Mouse (Mus musculus) embryo, embryonic 10.5 days (tissue): ENCODE data around the gene Gmnn.
A peak's percentile ranks its signal among the peaks of the same experiment; 100 is the strongest.
"Not testable (repeated sequence)": the region's sequence is repeated elsewhere in the genome, so short reads cannot be mapped to it uniquely, and the experiment has no call there.

Source experiments
- DNase-seq: peaks from one replicate; pipeline ENCODE4 v3.0.0-alpha.2; 2015; ENCODE audit warnings: low spot score

Gene Gmnn

DNA sequence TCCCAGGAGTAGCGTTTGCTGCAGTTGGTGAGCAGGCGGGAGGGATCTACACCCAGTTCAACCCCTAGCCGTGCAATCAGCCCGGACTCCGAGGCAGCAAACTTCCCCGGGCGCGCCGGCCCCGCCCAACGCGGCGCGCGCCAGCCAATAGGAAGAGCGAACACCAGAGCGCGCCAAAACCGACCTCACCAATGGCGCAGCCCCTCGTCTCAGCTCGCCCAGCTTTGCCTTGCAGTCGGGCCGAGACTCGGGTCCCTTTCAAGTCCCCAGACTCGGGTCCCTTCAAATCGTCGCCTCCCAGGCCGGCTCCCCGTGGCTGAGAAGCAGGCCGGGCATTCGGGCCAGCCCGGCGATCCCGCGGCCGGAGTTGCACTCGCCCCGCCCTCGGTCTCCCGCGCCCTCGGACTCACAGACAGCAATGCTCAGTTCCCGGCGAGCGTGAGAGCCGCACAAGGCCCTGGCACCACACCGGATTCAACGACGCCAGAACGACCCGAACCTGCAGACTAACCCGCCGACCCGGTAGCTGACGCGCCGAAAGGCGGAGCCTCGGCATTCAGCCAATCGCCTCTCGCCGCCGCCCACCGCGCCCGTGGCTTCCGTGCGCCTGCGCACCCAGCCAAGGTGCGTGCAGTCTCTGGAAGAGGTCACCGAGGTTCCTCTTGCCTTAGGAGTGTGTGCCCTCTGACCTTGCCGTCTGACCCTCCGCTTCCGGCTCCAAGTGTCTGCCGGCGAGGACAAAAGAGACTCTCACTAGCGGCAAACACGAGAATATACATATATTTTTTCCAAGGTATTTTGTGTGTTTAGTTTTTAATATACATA is at the start of gene Gmnn:
Gene Gmnn (minus strand): TSS at position 521 of the 825 bp plus-strand sequence.
- peak; percentile 95 for DNase-seq

DNA sequence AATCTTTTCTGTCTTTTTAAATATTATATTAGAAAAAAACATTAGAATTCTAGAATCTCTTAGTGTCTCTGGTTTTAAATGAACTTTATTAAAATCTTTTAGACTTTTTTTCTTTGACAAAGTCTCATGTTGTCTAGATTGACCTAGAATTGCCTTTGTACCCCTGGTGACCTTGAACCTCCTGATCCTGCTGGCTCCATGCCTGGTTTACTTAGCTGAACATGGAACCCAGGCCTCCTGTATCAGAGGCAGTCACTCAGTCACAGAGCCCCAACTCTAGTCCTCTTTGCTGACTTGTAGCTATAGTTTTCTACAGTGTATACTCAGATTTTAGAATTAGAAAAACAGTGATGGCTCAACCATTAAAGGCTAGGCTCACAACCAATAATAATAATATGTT is 44.4 kb upstream of the Gmnn start:
- DNase-seq, result no peak

DNA sequence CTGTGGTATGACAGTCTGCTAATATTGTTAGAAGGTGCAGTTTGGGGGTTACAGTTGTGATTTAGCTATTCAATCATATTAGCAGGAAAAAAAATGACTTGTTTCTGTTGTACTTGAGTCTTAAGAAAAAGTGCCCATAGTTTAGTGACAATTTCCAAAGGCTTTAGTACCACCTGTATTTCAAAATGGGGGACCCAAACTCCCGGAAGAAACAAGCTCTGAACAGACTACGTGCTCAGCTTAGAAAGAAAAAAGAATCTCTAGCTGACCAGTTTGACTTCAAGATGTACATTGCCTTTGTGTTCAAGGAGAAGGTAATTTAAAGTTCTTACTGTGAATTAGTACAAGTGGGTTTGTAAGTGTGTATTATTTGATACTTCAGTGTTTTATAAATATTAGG is 41.5 kb upstream of the Gmnn start:
- DNase-seq, result no peak

DNA sequence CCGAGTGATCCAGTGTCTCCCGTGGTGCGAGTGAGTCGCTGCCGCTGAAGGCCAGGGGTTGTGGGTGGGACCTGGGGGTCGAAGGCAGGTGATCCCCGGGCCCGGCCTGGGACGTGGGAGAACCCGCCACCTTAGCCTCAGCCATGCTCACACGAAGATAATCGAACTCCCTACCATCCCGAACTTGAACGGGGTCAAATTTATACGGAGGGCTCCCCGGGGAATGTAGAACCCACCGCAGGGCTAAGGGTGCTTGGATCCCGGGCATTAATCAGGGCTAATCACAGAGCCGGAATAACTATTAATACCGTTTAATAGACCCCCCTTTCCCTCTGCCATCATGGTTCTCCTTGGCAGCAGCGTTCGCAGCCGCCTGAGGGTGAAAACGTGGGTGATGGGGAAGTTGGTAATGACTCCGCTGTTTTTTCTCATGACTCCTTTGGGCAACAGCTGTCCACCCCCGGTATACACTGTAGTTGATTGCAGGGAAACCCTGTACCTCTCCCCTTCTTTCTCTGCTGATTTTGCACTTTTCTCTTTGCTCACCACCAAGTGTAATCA is 40.5 kb upstream of the Gmnn start:
- DNase-seq, result peak; percentile 48

DNA sequence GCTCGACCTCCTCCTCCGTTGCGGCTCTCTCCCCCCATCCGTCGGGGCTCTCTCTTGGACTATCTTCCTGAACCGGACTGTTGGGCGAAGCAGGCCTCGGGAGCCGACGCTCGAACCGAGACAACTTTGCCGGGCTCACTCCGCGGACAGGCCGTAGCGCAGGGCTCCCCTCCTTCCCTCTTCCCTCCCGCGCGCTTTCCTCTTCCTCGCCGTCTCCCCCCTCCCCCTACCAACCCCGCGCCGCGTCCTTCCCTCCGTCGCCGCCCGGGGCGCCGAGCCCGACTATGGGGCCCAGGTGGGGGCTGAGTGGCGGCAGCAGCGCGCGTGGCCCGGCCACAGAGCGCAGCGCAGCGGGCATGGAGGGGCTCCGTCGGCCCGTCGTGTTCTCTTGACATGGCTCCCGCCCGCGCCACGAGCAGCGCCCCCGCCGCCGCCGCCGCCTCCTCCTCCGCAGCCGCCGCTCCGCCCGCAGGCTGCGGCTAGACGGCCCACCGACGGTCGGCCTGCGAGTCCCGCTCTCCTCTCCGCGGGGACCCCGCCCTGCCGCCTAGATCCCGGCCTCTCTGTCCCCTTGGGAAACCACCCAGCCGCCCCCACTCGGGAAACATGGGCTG is 39.7 kb upstream of the Gmnn start, which contains the start of gene BC005537:
Gene BC005537 (plus strand): TSS at position 350 of the 614 bp plus-strand sequence.
- no peak for DNase-seq

DNA sequence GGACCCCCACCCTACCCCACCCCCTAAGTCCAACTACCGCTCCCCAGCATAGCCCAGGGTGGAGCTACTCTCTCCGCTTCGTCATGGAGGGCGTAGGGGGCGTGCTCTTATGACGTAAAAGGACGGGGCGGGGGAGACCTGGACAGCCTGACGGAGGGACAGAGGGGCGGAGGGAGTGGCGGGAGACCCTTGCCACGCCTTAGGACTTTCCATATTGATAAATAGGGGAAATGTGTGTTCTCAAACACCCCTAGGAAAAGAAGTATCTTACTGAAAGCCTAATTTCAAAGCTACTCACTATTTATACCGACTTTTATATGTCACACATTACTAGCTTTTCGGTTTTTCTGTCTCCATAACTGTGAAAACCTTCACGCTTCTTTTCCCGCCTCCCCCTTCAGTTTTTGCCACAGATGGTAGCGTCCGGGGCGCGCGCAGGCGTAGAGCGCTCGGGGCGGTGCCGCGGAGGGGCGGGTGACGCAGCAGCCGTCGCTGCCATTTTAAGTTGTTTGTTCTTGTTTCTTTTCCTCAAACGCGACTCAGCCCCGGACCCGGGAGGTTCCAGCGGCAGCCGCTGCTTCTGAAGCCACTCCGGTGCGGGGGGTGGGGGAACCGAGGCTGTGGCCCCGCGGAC is 39.1 kb upstream of the Gmnn start:
- DNase-seq, result peak; percentile 99

DNA sequence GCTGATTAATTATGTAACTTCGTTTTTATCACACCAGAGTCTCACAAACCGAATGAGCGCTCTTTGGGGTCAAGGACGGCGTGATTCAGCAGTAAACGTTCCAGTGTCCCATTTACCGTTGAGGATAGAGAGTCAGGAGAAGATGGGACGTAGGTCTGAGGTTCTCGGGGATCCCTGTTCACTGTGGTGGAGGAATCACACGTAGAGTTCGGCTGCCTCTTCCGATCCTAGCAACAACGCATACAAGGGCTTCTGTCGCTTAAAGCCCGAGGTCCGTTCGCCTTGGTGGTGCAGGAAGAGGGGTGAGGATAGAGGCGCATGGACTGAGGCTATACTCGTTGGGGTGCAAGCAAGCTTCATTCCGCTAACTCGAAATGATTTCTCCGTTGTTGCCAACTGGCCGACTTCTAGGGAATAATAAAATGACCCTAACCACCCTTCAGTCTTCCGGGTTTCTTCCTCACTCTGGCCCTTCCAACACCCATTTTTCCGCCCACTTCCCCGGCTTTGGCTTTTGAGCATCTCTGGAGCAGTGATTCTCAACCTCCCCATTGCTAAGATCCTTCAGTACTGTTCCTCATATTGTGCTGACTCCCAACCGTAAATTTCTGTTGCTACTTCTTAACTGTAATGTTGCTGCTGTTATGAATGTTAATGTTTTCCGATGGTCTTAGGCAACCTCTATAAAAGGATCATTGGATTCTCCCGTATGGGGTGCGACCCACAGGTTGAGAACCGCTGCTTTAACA is 38.4 kb upstream of the Gmnn start:
- peak; percentile 67 for DNase-seq

DNA sequence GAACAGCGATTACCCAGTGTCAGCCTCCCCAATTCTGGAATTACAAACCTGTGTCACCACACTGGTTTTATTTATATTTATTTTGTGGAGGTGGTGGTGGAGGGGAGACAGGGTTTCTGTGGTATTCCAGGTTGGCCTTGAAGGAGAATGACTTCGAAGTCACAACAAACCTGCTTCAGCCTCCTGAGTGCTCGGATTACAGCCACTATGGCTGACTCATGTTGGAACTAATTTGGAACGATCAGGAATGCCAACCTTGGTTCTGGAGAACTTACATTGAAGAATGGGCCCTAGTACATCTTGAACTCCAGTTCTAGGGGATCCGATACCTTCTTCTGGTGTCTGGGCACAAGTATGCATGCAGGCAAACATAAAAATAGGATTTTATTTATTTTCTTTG is 37.7 kb upstream of the Gmnn start:
- DNase-seq, result peak; percentile 23

DNA sequence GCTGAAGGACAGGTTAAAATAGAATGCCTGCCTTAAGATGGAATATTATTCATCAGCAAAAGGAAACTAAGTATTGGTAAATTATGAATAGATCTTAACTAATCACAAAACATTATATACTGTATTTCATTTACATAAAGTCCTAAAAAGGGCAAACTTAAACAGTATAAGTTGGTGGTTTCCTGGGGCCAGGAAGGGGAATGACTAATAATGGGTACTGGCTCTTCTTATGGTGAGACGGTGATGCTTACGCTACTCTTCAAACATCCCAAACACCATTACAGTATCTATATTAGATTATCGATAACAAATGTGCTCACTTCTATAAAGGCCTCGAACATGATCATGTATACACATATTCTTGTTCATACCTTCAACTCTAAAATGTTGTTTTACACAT is 37.0 kb upstream of the Gmnn start:
- DNase-seq, result no peak

DNA sequence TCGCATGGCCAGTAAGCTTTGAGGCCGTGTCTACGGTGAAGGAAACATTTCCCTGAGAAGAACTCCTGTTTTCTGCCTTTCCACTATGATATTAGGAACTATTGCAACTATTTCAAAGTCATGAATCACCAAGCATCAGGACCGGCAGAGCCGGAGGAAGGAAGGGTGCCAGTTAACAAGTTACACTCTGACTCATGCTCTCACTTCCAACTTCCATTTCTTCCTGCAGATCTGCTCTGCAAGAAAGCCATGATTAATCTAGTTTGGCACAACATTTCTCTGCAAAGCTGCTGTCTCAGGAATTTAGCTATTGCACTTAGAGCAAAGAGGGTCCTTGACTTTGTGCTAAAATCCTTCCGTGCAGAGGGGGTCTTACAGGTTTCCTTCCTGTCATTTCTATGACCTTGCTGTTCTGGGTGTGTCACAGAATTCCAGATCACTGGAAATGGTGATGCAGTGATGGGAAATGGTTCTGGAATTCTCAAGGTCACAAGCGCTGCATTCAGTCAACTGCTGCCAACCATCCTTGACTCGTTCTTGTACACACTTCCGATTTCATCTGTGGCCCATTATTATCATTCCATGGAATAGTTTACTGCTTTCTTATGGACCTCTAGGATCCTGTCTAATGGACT is 30.8 kb upstream of the Gmnn start:
- no peak for DNase-seq

DNA sequence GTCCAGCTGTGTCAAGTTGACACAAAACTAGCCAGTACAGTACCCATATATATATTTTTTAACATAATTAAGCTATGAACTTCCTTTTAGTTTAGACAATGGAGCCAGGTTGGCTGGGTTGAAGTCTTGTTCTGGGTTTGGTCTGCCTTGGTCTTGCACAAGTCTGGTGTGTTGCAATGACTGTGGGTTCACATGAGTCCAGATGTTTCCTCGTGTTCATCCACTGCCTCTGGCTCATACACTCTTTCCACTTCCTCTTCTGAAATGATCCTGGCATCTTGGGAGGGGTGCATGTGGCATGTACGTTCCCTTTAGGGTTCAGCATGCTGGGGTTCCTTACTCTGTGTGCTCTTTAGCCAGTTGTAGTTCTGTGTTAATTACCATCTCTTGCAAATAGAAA is 29.6 kb upstream of the Gmnn start:
- DNase-seq, result no peak

DNA sequence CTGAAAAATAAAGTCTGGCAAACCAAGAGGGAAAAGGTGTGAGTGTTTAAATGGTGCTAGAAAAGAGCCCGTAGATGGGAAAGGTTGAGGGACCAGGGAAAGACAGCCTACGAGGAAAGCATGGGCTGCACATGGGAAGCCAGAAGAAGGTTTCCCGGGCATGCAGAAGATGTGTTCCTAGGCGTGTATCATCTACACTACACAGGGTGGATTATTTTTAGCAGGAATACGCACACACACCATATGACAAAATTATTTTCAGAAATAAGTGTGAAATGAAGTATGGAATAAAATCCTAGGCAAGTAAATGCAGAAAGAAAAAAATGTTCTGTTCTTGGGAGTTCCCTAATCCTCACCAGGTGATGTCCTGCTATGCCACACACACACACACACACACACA is 25.8 kb upstream of the Gmnn start:
- no peak for DNase-seq

DNA sequence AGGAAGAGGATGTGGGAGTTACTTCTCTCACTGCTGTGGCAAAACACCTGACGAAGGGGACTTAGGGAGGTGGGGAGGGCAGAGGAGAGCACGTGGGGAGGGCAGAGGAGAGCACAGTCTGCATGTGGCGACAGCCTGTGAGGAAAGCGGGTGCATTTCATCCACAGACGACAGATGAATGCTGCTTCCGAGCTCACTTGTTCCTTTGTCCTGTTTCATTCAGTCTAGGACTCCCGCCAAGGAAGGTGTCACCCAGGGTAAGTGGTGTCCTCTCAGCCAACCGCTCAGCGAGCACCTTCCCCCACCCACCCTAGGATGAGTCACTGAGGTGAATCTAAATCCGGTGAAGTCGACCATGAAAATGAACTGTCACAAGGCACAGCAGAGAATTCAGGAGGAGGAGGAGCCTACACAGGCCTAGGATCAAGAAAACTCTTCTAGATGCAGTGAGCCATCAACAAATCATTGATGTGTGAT is 24.3 kb upstream of the Gmnn start:
- DNase-seq, result no peak

DNA sequence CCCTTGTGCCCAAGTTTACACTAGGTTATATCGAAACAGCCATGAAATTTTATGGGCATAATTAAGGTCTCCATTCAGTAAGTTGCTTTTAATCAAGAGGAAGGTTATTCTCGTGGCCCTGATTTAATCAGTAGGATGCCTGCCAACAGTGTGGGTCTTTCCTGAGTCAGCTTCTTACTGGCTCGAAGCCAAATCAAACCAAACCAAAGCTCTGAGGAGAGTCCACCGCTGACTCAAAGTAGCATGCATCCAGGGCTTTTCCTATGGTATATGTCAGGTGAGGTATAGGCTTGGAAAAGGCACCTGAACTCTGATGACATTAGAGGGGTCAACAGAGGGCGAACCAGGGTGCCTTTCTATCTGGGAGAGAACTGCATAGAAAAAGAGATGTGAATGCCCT is 20.2 kb upstream of the Gmnn start:
- DNase-seq, result no peak

DNA sequence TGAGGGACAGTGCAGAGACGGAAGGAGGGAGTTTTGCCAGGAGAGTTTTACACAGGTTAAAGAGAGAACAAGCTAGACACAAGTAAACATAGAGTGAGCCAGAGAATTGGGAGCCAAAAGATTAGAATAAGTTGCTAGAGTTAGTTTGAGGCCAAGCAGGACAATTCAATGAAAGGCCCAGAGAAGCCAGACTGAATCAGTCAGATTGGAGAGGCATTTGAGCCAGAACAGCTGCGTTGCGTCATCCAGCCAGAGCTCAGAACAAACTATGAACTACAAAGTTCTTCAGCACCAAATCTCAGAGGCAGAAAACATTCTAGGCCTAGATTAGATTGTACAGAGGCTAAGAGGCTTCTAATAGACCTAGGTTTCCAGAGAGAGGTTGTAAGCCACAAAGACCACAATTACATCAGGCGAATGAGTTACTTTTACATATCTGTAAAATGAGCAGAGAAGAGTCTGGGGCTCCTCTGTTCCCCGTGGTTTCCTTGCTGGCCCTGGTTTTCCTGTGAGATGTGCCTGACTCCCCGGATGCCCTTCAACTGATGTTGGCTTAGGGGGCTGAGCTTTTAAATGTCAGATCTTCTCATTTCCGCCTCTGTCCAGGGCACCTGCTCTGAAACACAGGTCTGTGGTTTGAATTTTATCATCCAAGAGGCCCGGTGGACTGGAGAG is 17.1 kb upstream of the Gmnn start:
- no peak for DNase-seq

DNA sequence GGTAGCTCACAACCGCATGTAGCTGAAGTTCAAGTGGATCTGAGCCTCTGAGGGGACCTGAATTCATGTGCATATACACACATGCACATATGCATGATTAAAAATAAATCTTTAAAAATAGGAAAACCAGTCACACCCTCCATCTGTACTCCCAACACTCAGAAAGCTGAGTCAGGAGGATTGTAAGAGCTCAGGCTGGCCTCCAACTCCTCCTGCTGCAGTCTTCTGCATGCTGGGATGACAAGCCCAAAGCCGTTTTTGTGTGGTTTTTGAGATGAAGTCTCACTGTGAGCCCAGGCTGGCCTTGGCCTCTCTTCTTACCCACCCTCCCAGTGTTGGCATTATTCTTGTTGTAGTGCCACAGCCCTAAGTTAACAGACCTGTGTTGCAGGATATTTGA is 16.3 kb upstream of the Gmnn start:
- DNase-seq, result no peak

DNA sequence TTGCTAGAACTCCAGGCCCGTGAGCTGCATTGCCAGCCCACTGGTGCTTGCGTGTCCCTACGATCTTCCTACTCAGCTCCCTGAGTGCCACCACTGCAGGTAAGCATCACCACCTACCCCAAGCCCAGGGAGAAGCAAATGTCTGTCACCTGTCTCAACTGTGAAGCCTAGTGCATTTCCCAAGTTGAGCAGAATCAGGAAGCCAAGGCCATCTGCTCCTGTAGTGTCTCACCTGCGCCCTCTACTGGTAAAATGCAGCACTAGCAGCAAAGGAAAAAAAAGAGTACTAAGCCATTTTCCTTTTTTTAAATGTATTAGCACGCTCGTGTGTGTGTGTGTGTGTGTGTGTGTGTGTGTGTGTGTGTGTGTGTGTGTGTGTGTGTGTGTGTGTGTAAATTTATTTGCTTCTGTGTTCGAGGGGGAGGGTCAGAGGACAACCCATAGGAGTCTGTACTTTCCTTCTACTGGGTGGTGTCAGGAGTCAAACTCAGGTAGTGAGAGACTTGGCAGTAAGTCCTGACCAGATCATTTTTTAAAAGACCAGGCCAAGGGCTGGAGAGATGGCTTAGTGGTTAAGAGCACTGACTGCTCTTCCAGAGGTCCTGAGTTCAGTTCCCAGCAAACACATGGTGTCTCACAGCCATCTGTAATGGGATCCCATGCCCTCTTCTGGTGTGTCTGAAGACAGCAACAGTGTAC is 14.6 kb upstream of the Gmnn start:
- peak; percentile 84 for DNase-seq

DNA sequence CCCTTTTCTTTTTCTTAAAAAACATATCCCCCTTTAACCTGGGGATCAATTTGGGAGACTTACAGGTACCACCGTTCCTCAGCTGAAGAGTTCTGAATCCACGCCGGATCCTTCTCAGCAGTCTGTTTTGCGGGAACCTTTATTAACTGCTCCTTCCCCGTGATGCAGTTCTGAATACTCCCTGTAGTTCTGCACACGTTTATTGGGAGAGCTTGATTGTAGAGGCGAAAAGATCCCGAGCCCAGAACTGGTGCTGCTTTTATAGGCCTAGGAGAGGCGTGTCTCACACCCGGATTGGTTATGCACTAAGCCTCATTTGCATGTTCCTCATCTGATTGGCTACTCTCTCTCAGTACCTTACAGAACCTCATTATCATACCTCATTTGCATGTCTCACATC is 9.8 kb upstream of the Gmnn start:
- not testable (repeated sequence) for DNase-seq

DNA sequence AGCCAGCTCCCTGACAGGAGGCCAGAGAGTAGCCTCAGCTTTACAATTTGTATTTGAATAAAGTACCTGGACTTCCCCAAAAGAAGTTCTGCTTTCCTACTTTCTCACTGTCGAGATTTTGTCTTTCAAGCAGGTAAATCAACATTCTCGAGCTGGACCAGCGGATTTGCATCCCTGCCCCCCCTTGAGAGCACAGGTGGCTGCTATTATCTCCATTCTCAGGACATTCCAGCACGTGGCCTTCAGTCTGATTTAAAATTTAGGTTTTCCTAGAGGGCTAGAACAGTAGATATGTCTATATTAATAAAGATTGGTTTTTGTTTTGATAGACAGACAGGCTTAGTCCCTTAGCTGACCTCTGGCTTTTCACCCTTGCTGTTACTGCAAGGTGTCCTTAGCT is 6.1 kb upstream of the Gmnn start:
- DNase-seq, result not testable (repeated sequence)

DNA sequence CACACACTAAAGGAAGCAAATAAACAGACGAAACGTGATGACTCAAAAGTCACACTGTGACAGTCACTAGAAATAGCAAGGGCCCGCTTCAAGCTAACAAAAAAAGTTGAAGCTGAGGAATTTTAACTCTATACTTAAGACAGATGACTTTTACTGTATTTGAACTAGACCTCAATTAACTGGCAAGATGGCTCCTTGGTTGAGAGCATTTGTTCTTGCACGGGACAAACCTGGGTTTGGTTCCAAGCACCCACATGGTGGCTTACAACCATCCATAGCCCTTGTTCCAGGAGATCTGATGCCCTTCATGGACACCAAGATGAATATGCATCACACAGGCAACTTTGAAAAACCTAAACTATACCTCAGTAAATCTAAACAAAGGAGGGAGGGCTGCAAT is 531 bp upstream of the Gmnn start:
- DNase-seq, result no peak

DNA sequence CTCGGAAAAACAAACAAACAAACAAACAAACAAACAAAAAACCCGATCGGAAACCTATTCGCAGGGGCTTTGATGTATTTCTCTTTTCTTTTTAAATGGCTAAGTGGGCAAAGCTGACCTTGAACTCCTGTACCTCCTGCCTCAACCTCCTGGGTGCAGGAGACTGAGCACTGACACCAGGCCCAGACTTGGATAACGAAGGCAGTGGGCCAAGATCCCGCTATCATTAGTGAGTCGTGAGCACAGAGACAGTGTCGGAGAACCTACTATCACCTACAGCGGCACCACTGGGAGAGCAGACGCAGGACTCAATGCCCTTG is 680 bp downstream of the Gmnn start:
- DNase-seq, result no peak
